Mouse (Mus musculus) retina, postnatal 1 day (tissue): ENCODE measurements at regions not wholly inside any gene's neighbourhood (a gene's known extent, or its start where the extent isn't known, plus 50 kb on each side); places are given as distances from the start of the nearest gene placed in this dataset.
"Not testable (repeated sequence)": the region's sequence is repeated elsewhere in the genome, so short reads cannot be mapped to it uniquely, and the experiment has no call there.

Experiments
- DNase-seq: peaks from one replicate; pipeline ENCODE4 v3.0.0-alpha.2; 2012

DNA sequence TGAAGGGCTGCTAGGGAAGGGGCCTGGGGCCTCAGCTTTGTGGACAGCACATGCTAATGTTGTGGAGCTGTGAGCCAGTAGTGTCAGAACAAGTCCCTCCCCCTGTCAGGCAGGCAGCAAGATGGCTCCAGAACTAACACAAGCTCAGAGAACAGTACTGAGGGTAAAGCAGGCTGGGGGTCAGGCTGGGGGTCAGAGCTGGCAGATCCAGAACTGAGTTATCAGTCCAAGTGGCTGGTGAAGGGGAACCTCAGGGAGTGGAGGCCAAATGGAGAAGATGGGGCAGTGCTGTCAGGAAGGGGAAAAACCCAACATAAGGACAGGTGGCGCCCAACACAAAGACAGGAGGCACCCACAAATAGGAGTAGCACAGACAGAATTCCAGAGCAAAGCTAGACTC is 985.1 kb downstream of the 4930447A16Rik start:
- DNase-seq = no peak

DNA sequence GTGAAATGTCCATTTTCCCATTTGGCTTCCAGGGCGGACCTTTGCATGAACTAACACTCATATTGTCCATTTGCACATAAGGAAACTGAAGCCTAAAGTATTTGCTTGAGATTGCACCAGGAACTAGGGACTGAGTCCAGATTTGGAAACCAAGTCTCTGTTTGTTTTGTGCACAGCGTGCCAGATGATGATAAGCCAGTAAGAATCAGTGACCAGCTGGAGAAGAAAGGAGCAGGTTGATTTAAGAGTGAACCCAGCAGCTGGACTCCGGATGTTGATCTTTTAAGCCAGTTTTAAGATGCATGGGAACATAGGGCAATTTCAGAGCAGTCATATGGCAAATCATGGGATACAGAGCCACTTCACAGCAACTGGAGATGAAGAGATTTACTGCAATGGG is 987.1 kb downstream of the 4930447A16Rik start:
- DNase-seq = peak; percentile 11

DNA sequence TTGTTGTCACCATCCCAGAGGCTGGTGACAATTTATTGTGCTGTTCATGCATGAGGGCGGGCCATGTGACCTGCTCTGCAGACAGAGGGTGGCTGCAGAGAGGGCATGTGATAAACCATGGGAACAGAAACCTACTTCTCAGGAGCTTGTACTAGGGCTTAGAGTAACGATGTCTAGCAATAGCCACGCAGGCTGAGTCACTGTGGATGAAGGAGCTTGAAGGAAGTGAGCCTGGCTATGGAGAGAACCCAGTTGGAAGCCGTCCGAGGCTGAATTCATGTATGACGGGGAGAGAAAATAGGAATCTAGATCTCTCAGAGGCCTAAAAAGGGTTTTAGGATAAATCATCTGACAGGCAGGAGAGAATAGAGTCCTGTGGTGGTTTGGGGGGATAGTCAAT is 988.0 kb downstream of the 4930447A16Rik start:
- DNase-seq = no peak

GRCm38 (mm10) chr15:38414318-38415090 is 989.1 kb downstream of the 4930447A16Rik start:
- DNase-seq = no peak

- no peak for DNase-seq
Observed at GRCm38 (mm10) chr15:38415091-38415486, 989.7 kb downstream of the 4930447A16Rik start.

DNA sequence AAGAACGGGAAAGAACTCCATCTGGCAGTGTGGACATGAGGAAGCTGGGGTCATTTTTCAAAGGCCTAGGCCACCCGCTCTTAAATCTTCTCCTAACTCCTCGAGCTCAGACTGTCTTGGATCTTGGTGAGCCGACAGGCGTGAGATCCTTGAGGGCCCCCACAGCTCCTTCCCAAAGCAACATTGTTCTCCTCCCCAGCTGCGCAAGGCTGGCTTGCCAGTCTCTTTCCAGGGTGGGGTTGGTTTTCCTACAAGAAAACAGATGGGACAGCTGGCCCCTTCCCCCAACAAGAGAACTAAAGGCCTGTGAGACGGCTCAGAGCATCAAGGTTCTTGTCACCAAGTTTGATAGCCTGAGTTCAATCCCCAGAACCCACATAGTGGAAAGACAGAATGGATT is 994.3 kb downstream of the 4930447A16Rik start:
- DNase-seq = no peak

DNA sequence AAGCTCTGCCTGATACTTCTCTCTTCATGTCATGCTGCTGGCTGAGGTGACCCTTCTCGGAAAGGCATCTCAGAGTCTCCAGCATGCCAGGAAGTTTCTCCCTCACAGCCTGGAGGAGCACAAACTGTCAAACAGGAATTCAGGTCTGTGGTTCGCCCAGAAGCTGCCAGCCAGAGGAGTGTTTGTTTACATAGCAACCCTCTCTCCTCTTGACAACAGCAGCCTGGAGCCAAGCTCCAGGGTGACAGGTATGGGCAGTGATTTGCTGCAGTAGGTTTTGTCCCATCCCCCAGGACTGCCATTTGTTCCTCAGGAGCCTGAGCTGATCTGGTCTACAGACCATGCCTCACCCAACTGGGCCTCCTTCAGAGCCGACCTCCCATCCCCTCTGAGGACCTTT is 995.4 kb downstream of the 4930447A16Rik start:
- peak; percentile 23 for DNase-seq

DNA sequence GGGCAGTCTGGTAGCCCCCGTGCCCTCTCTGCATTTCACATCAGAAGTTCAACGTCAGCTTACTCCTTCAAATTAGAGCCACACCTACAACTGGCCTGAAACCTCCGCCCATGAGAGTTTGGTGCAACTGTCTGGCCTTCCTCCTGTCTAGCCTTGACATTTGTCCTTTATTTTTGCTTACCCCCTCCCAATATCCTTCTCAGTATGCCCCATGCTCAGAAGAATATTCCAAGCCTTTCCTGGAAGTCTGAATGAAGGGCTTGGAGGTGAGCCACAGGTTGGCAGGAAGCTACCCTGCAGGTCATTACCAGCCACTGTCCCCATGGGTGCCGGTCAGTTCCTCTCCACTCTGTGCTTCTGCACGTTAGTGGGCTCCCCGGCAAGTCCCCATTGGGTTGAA is 997.4 kb downstream of the 4930447A16Rik start:
- DNase-seq = no peak

GRCm38 (mm10) chr15:38425506-38425905 is 1000.2 kb downstream of the 4930447A16Rik start:
- DNase-seq = no peak

DNA sequence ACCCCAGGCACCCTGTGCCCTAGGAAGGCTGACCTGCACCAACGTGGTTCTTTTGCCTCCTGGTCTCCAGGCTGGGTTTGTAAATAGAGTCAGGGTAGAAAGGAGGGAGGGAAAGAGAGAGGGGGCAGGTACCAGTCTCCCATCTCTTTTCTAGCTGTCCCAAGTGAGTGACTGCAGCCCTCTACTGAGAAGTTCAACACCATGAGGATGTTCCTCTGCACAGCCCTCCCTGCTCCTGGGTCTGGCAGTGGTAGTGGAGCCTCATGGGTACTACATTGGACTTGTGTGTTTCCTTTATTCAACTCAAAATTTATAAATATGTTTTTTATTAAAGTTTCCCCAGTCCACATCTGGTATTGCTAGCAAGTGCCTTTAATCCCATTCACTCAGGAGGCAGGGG is 1002.6 kb downstream of the 4930447A16Rik start:
- DNase-seq = no peak

GRCm38 (mm10) chr15:38431668-38432067 is 1006.3 kb downstream of the 4930447A16Rik start:
- DNase-seq = no peak

DNA sequence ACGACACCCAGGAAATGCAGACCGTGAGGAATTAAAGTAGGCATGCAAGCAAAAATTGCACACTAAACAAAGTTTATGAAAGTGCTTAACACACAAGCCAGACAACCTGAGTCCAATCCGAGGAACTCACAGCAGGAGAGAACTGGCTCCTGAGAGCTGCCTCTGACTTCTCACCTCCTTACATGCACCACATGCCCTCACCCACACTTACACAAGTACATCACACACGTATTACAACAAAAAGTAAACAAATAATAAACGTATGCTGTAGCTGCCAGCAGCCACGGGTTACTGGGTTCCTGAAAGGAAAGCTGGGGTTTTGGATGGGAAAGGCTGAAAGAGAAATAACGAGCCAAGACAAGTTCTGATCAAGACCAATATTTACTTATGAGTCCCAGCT is 1008.0 kb downstream of the 4930447A16Rik start:
- no peak for DNase-seq

- DNase-seq = not testable (repeated sequence)
Observed at GRCm38 (mm10) chr15:38434239-38434638, 1008.9 kb downstream of the 4930447A16Rik start.
